Mouse (Mus musculus) limb, embryonic 14.5 days (tissue): ENCODE data around the gene Mthfd1. TPM values are rescaled to one million over a fixed set of nuclear protein-coding genes. Genes with fewer than 3 reads are reported as not detected.
A peak's percentile ranks its signal among the peaks of the same experiment; 100 is the strongest.

Experiments
- ATAC-seq: fragments of 200-750 bp; cut with Nextera tagmentation; 2 replicates; pipeline ENCODE4 v1.8.0; 2017; ENCODE audit warnings: low read depth, moderate number of reproducible peaks, moderate TSS enrichment; ENCODE audit not compliant: low FRiP score
- DNase-seq: peaks from one replicate; pipeline ENCODE4 v3.0.0-alpha.2; 2015; ENCODE audit warnings: low spot score
- H3K27ac ChIP-seq: fragments of 300-500 bp; sonication (generic); replicated peaks from 2 replicates; pipeline ENCODE4 v1.5.1; 2014; ENCODE audit warnings: low read depth, mild to moderate bottlenecking, low read length, moderate library complexity, mixed read lengths
- H3K27me3 ChIP-seq: fragments of 300-500 bp; sonication (generic); 2 replicates; pipeline ENCODE4 v1.6.1; 2014; ENCODE audit warnings: low read length, mixed read lengths; ENCODE audit not compliant: control insufficient read depth, insufficient read depth
- H3K36me3 ChIP-seq: fragments of 300-500 bp; sonication (generic); 2 replicates; pipeline ENCODE4 v1.6.1; 2014; ENCODE audit warnings: mild to moderate bottlenecking, low read length, moderate library complexity, mixed read lengths; ENCODE audit not compliant: control insufficient read depth, insufficient read depth
- H3K4me1 ChIP-seq: fragments of 300-500 bp; sonication (generic); 2 replicates; pipeline ENCODE4 v1.6.1; 2014; ENCODE audit warnings: antibody characterized with exemption, low read length, mixed read lengths; ENCODE audit not compliant: control insufficient read depth, insufficient read depth
- H3K4me2 ChIP-seq: fragments of 300-500 bp; sonication (generic); replicated peaks from 2 replicates; pipeline ENCODE4 v1.6.1; 2014; ENCODE audit warnings: low read depth, mild to moderate bottlenecking, low read length, moderate library complexity; ENCODE audit not compliant: severe bottlenecking
- H3K4me3 ChIP-seq: fragments of 300-500 bp; sonication (generic); replicated peaks from 2 replicates; pipeline ENCODE4 v1.5.1; 2014; ENCODE audit warnings: low read length
- H3K9ac ChIP-seq: fragments of 300-500 bp; sonication (generic); 2 replicates; pipeline ENCODE4 v1.6.1; 2014; ENCODE audit warnings: mild to moderate bottlenecking, low read depth, low read length, moderate library complexity; ENCODE audit not compliant: severe bottlenecking
- H3K9me3 ChIP-seq: fragments of 300-500 bp; sonication (generic); 2 replicates; pipeline ENCODE4 v1.6.1; 2016; ENCODE audit warnings: low read length; ENCODE audit not compliant: control insufficient read depth
- POLR2A ChIP-seq: fragments of 200-500 bp; IDR thresholded peaks from 2 replicates; pipeline ENCODE4 v1.8.0; 2012; ENCODE audit warnings: inconsistent platforms, mild to moderate bottlenecking, moderate library complexity, borderline replicate concordance; ENCODE audit not compliant: insufficient read depth, insufficient read length; ENCODE audit errors: extremely low read depth
- WGBS: fragments of 180-500 bp; shearing (Covaris S2); extraction: QIAGEN DNeasy Blood & Tissue Kit; methylation state at CpG from one replicate; pipeline ENCODE4 v1.1.7; 2014; 5-methylcytosine and 5-hydroxymethylcytosine counted together
- polyA plus RNA-seq, 2 experiments: library from polyadenylated mRNA; depleted of rRNA in 1 of 2; stranded (reverse) in 1 of 2; unstranded in 1 of 2; fragments of >200 nt; fragmentation: Nextera tagmentation in 1 of 2; extraction: Ambion mirVana in 1 of 2; gene quantifications; 2 replicates each; pipeline versions ENCODE4 v1.2.1 to v1.2.3; 2012 to 2014

The Mthfd1 gene
- polyA plus RNA-seq, 2 experiments: 49.5 to 62.7 TPM

DNA sequence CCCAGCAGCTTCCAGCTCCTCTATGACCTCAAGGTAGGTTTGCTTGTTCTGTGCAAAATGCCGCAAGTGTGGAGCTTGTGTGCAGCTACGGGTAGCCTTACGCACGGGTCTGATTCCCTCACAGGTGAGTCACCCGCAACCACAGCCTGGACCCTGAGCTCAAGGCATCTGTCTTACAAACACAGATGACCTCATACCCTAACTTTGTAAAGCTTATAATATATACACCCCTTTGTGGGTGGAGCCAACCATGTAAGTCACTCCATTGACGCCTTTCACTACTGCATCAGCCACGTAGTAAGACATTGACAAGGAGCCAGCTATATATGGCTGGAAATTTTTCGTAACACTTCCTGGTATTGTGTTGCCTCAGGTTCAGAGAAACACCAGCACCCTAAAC is 56.9 kb downstream of the Mthfd1 start:
- Histone ChIP-seq H3K27me3 (no peaks in the 10 kb centered on the region), H3K36me3 (peaks cover 38% of the 10 kb centered on the region), H3K9me3 (no peaks in the 10 kb centered on the region), H3K9ac (no peak overlapping the region), H3K27ac (no peak overlapping the region), H3K4me3 (no peak overlapping the region), H3K4me2 (no peak overlapping the region), H3K4me1 (peaks cover 9% of the 10 kb centered on the region)
- TF ChIP-seq POLR2A: no peak
- 86% methylated on average over 8 of the region's 8 CpGs for WGBS
- peak; percentile 32; the same call in 1 of the 2 replicates for ATAC-seq
- DNase-seq: no peak

DNA sequence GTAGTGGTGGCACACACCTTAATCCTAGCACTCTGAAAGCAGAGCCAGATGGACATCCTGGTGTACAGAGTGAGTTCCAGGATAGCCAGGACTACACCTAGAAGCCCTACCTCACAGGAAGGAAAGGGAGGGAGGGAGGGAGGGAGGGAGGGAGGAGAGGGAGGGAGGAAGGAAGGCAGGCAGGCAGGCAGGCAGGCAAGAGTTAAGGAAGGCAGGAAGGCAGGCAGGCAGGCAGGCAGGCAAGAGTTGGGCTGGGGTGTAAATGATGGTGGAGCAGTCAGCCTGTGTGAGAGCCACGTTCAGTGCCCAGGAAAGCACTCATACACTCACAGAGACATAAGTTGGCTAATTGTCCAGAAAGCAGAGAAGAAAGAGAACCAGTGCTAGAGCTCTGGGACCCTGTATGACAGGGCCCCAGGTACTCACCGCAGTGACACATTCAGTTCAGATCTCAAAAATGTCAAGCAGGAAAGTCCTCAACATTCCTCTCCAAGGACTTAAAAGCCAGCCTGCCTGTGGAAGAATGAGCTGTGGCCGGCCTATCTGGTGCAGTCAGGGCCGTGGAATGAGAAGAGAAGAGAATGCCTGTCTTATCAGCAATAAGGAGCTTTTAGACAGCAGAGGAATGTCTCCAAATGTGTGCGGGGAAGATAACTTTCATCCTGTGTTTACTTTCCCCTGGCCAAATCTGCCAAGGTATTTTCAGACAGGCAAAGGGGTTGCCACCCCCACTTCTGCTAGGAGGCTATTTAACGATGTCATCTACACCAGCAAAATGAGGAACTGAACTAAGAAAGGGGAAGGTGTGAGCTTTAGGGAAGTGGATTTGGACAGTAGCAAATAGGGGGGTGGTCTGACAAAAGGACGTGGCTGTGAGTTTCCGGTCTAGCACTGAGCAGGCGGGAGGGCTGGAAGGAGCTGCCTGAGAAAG is 63.4 kb downstream of the Mthfd1 start:
- DNase-seq: no peak
- 63% methylated on average over 9 of the region's 9 CpGs for WGBS
- H3K27ac ChIP-seq: no peak overlapping the region
- ATAC-seq: no peak
- H3K36me3 ChIP-seq: peaks cover 31% of the 10 kb centered on the region
- no peak overlapping the region for H3K9ac ChIP-seq
- H3K27me3 ChIP-seq: no peaks in the 10 kb centered on the region
- no peak for TF ChIP-seq POLR2A
- no peak overlapping the region for H3K4me3 ChIP-seq
- H3K4me1 ChIP-seq: no peaks in the 10 kb centered on the region
- H3K4me2 ChIP-seq: no peak overlapping the region
- H3K9me3 ChIP-seq: no peaks in the 10 kb centered on the region

DNA sequence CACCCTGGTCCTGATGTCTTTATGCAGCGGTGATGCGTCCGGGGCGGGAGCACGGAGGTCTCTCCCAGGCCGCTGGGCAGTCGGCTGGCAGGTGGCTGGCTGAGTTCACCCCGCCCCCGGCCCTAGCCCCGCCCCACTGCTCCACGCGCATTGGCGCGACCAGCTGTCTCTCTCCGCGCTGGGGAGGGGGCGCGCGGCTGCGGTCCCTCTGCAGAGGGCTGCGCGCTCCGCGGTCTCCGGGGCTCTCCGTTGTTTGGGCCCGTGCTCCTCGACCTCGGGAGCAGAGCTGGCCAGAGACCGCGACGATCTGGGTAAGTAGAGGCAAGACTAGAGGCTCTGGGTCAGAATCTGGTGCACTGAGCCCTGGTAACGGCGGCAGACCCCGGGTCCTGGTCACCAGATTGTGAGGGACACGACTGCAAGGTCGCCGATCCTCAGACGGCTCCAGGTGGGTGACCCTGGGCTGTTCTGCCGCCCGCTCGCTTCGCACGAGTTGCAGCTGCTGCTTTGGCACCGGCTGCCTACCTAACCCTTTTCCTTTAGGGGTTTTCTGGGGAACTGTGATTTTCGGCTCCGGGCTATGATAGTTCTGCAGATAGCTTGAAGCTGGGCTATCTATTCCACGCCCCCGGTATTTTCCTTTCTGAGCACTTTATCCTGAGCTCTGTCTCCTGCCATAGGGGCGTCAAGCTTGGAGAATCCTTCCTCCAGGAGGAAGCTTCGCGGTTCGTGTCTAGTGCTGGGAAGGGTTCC is 69.8 kb downstream of the Mthfd1 start, which contains the start of gene Akap5:
Gene Akap5, plus strand, starts transcription at position 213 of the 753 bp plus-strand sequence.
- ATAC-seq: peak; percentile 93
- WGBS: 3% methylated on average over 37 of the region's 53 CpGs

DNA sequence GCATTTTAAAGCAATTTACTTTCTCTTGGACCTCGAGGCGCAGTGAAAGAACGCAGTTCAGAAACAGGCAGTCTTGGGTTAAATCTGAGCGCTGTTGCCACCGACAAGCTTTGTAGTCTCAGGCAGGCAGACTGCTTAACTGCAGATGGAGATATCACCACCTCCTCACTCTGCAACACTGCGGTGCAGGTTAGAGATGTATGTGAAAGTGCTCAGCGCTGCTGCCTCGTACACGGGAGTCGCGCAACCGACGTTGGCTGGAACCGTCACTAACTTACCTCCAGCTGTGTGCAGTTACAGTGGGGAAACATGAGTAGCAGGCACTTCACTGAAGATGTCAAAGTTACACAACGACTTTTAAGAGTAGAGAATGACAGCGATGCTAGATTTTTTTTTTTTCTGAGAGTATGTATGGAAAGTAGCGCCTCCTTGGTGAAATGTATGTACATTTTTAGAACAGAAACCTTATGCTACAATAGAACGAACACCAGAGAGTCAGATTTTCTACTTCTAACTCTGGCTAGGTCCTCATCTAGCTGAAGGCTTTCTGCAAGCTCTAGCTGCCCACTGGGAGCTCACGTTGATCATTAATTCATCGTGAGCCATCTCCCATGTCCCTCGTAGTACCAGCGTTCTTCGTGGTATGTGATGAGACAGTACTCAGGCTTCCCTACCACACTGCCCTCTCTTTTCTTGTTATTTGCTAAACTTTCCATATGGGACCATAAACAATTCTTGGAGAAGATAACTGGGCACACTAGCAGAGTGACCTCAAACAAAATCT is 71.5 kb downstream of the Mthfd1 start:
- ATAC-seq (no peak), DNase-seq (no peak)
- Histone ChIP-seq H3K4me3 (no peak overlapping the region), H3K27ac (no peak overlapping the region), H3K9ac (no peak overlapping the region), H3K9me3 (no peaks in the 10 kb centered on the region), H3K27me3 (no peaks in the 10 kb centered on the region), H3K36me3 (peaks cover under 1% of the 10 kb centered on the region; the same call in 1 of the 2 replicates), H3K4me1 (0 out of 2 replicates have a peak, but pooled peaks cover 2% of the 10 kb centered on the region), H3K4me2 (no peak overlapping the region)
- no peak for TF ChIP-seq POLR2A
- 86% methylated on average over 23 of the region's 23 CpGs for WGBS

More for the DNA sequence above, 69.8 kb downstream of the Mthfd1 start, which contains the start of gene Akap5:
- TF ChIP-seq POLR2A: 0 out of 2 replicates have a peak, but pooled peaks have one; percentile 53
- Histone ChIP-seq H3K4me1 (0 out of 2 replicates have a peak, but pooled peaks cover 2% of the 10 kb centered on the region), H3K9ac (peak within 1 kb of the TSS; percentile 57), H3K36me3 (peaks cover 14% of the 10 kb centered on the region), H3K27me3 (no peaks in the 10 kb centered on the region), H3K27ac (no peak within 1 kb of the TSS), H3K9me3 (no peaks in the 10 kb centered on the region), H3K4me3 (peak within 1 kb of the TSS; percentile 48), H3K4me2 (peak within 1 kb of the TSS; percentile 92)
- DNase-seq: peak; percentile 50
